In genomic region chr2:93319598-93319997, GRCm38 (mm10) we compare ENCODE assay signal across 15 mouse cellular contexts. TPM values are rescaled to one million over a fixed set of nuclear protein-coding genes. Genes with fewer than 3 reads are reported as not detected.
A peak's percentile ranks its signal among the peaks of the same experiment; 100 is the strongest.
DNase-seq lines count a peak whose midpoint lies in the region; ATAC-seq lines count a peak whose summit lies in the region.
"Had no signal": no experiment of that assay in that cellular context is flagged by ENCODE, and none has a peak within 500 bp of the region (broad histone marks: within the 10 kb centered on the region; RNA-seq: fewer than 3 reads in every experiment).

No protein-coding gene starts in this region.

- DNase-seq in heart, adult 8-10 months (ENCODE audit: low spot score), result peak; percentile 19
- DNase-seq in heart, postnatal 4 days, result no peak
- no peak for DNase-seq in neural tube, embryonic 11.5 days (ENCODE audit: low spot score)
- no peak for DNase-seq in neural tube, embryonic 10.5 days (ENCODE audit: extremely low spot score, low spot score)
- DNase-seq in T-cell, adult 2 months (ENCODE audit: low spot score), result no peak
- no peak for DNase-seq in cerebellum, adult 11-12 months
- DNase-seq: layer of hippocampus, adult 9-11 months; left cerebral cortex, postnatal 4 days; thymus, adult 18-20 months had no signal

- no peak overlapping the region for H3K4me2 ChIP-seq in neural tube, embryonic 11.5 days (ENCODE audit: low read depth)
- H3K4me2 ChIP-seq in embryonic facial prominence, embryonic 15.5 days (replicated peaks), result no peak overlapping the region
- H3K4me2 ChIP-seq: heart, embryonic 13.5 days had no signal

- no peak overlapping the region; the same call in 1 of the 2 replicates for H3K9ac ChIP-seq in neural tube, embryonic 11.5 days (ENCODE audit: low read length)
- no peak overlapping the region for H3K9ac ChIP-seq in embryonic facial prominence, embryonic 15.5 days
- H3K9ac ChIP-seq: heart, embryonic 13.5 days had no signal

- no peaks in the 10 kb centered on the region for H3K27me3 ChIP-seq in neural tube, embryonic 11.5 days (ENCODE audit: control insufficient read depth, insufficient read depth, low read length)
- no peaks in the 10 kb centered on the region for H3K27me3 ChIP-seq in embryonic facial prominence, embryonic 15.5 days
- H3K27me3 ChIP-seq: heart, embryonic 13.5 days had no signal

- WGBS in neural tube, embryonic 11.5 days, result 33% methylated on average over 7 of the region's 7 CpGs
- 66% methylated on average over 7 of the region's 7 CpGs for WGBS in embryonic facial prominence, embryonic 15.5 days

- H3K9me3 ChIP-seq in neural tube, embryonic 11.5 days (ENCODE audit: control insufficient read depth, low read length), result no peaks in the 10 kb centered on the region
- H3K9me3 ChIP-seq in embryonic facial prominence, embryonic 15.5 days (replicated peaks), result no peaks in the 10 kb centered on the region
- H3K9me3 ChIP-seq: heart, embryonic 13.5 days had no signal

- H3K27ac ChIP-seq in neural tube, embryonic 11.5 days (ENCODE audit: low read depth, low read length), result peak overlapping the region; percentile 63
- peak overlapping the region; percentile 36; the same call in 1 of the 2 replicates for H3K27ac ChIP-seq in embryonic facial prominence, embryonic 15.5 days (replicated peaks)
- H3K27ac ChIP-seq: heart, embryonic 13.5 days had no signal

- no peak for ATAC-seq in neural tube, embryonic 11.5 days (ENCODE audit: insufficient read depth, low FRiP score, low TSS enrichment)
- ATAC-seq in embryonic facial prominence, embryonic 15.5 days (ENCODE audit: insufficient number of reproducible peaks, low FRiP score, low TSS enrichment, low read depth), result no peak
- ATAC-seq: forebrain, embryonic 16.5 days; inflammation-experienced regulatory T-cells, adult 6 months; lung, postnatal 0 days; midbrain, embryonic 16.5 days had no signal

- peaks cover 3% of the 10 kb centered on the region; the same call in 1 of the 2 replicates for H3K36me3 ChIP-seq in neural tube, embryonic 11.5 days (ENCODE audit: control insufficient read depth, insufficient read depth, low read length)
- H3K36me3 ChIP-seq in embryonic facial prominence, embryonic 15.5 days, result no peaks in the 10 kb centered on the region

- no peak overlapping the region for H3K4me3 ChIP-seq in neural tube, embryonic 11.5 days (ENCODE audit: low read depth, low read length)
- no peak overlapping the region for H3K4me3 ChIP-seq in embryonic facial prominence, embryonic 15.5 days (replicated peaks)
- H3K4me3 ChIP-seq: heart, embryonic 13.5 days had no signal

- peaks cover 21% of the 10 kb centered on the region for H3K4me1 ChIP-seq in neural tube, embryonic 11.5 days (ENCODE audit: control insufficient read depth, insufficient read depth, low read length)
- peaks cover 57% of the 10 kb centered on the region for H3K4me1 ChIP-seq in embryonic facial prominence, embryonic 15.5 days

RNA-seq across cellular contexts. Expression of gene Tspan18, which starts 14.7 kb away (rescaled TPM):
- 1 to 10 TPM; 7.3 to 9.9 (median 9.0) TPM for total RNA-seq in heart, adult 8-10 months (2022)
- total RNA-seq in heart, postnatal 4 days (2021), result 10 to 100 TPM; 60.2 to 64.7 TPM
- 71.9 and 72.3 TPM in 2 replicates for polyA plus RNA-seq in neural tube, embryonic 11.5 days (2014; fragmentation: Nextera tagmentation; extraction: Ambion mirVana)
- polyA plus RNA-seq in embryonic facial prominence, embryonic 15.5 days (2015; fragmentation: Nextera tagmentation; extraction: Ambion mirVana), result 25.5 and 27.6 TPM in 2 replicates
- polyA plus RNA-seq: inflammation-experienced regulatory T-cells, adult 6 months had no signal

Comparison
In these comparisons a context has a peak if more than half of its experiments do, and no peak if none do; other contexts are left out.
1. RNA of gene Tspan18, which starts 14.7 kb away (total RNA-seq): 60.2 to 64.7 TPM in heart, postnatal 4 days; 7.3 to 9.9 TPM in heart, adult 8-10 months; every median in the first group is over 4 times any median in the second.